Comparison of ENCODE assay signal across 9 mouse cellular contexts in genomic region chr17:14702701-14703100, GRCm38 (mm10). TPM values are rescaled to one million over a fixed set of nuclear protein-coding genes. Genes with fewer than 3 reads are reported as not detected.
DNase-seq lines count a peak whose midpoint lies in the region.
"Had no signal": no experiment of that assay in that cellular context is flagged by ENCODE, and none has a peak within 500 bp of the region (broad histone marks: within the 10 kb centered on the region; RNA-seq: fewer than 3 reads in every experiment).

No protein-coding gene starts in this region.

- intact Hi-C loops in left cerebral cortex, postnatal 10 days (cut with DNase I) = no loop called here
- intact Hi-C loops in heart, postnatal 14 days (cut with DNase I) = no loop called here

- DNase-seq in cerebellum, postnatal 14 days = peak; percentile 50 to 66
- no peak for DNase-seq in cerebellum, adult 18-20 months
- DNase-seq in left cerebral cortex, adult 18-20 months (ENCODE audit: low spot score in 2 of 2) = peak; percentile 14 to 23
- no peak for DNase-seq in left cerebral cortex, postnatal 10 days (ENCODE audit: extremely low spot score in 1 of 2, low spot score in 2 of 2)
- peak; percentile 43 for DNase-seq in NIH3T3 (ENCODE audit: low read depth)
- DNase-seq in telencephalon, adult 2 months (ENCODE audit: low read depth, low spot score) = peak; percentile 29
- no peak for DNase-seq in spleen, postnatal 36 days (ENCODE audit: low spot score in 2 of 2)
- DNase-seq in heart, postnatal 14 days = no peak
- DNase-seq: adrenal gland, postnatal 10 days had no signal

RNA-seq across cellular contexts. Expression of gene Thbs2, which starts 8.7 kb away (rescaled TPM):
- 1 to 10 TPM; 4.6 to 5.6 TPM for total RNA-seq in left cerebral cortex, adult 18-20 months (2021)
- total RNA-seq in left cerebral cortex, postnatal 10 days (2021) = 1 to 10 TPM; 7.5 to 7.9 TPM
- 10 to 100 TPM; 27.5 to 31.9 TPM for total RNA-seq in heart, postnatal 14 days (2021)

Comparison
In these comparisons a context has a peak if more than half of its experiments do, and no peak if none do; other contexts are left out.
1. DNase-seq: peak in cerebellum, postnatal 14 days (2 of 2), left cerebral cortex, adult 18-20 months (2 of 2), NIH3T3 (single experiment) and telencephalon, adult 2 months (single experiment); none in cerebellum, adult 18-20 months (0 of 2), left cerebral cortex, postnatal 10 days (0 of 2), spleen, postnatal 36 days (0 of 2) and heart, postnatal 14 days (0 of 2).